Mouse (Mus musculus) olfactory bulb, adult 2 months (tissue): ENCODE data around the gene Dapp1.

Experiments used
- CTCF ChIP-seq: fragments of 200-500 bp; IDR thresholded peaks from 2 replicates; pipeline ENCODE4 v1.5.1; 2012; ENCODE audit warnings: low read depth, mild to moderate bottlenecking, low read length, moderate library complexity; ENCODE audit not compliant: insufficient read depth
- POLR2A ChIP-seq: fragments of 200-500 bp; IDR thresholded peaks from 2 replicates; pipeline ENCODE4 v1.6.1; 2012; ENCODE audit warnings: mild to moderate bottlenecking, low read depth, low read length, moderate library complexity; ENCODE audit not compliant: insufficient read depth

- TF ChIP-seq CTCF (no peak), POLR2A (no peak)
Measured at GRCm38 (mm10) chr3:137940757-137941156, 40.6 kb downstream of the Dapp1 start.
